Mouse (Mus musculus) cerebellum, adult 9-11 months (tissue): ENCODE measurements around the gene Bbs9.
A peak's percentile ranks its signal among the peaks of the same experiment; 100 is the strongest.

ENCODE experiments used
- DNase-seq: peaks from one replicate; pipeline ENCODE4 v3.0.0; 2022

The Bbs9 gene

DNA sequence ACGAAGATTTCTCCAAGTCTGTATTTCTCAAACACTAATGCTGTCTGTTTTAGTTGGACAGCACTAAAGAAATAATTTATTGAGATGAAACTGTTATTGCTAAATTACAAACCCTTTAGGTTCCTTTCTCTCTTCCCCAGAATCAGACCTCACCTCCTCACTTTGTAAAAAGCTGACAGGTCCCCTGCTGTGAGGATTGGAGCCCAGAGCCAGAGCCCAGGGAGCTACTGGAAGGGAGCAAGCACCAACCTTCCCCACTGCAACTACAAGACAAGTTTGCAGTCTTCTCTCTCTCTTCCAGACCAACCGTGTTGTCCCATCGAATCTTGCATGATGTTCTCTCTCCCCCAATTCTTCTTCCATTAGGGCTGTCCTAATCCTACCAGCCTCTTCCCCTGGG is 283.7 kb downstream of the Bbs9 start:
- no peak for DNase-seq

GRCm38 (mm10) chr9:22760376-22760775 is 284.9 kb downstream of the Bbs9 start:
- peak; percentile 66 for DNase-seq

GRCm38 (mm10) chr9:22761487-22761886 is 286.0 kb downstream of the Bbs9 start:
- no peak for DNase-seq

- no peak for DNase-seq
Observed at GRCm38 (mm10) chr9:22765618-22766220, 290.2 kb downstream of the Bbs9 start.

- no peak for DNase-seq
Observed at GRCm38 (mm10) chr9:22767154-22767553, 291.6 kb downstream of the Bbs9 start.

- DNase-seq, result no peak
Observed at GRCm38 (mm10) chr9:22767860-22768259, 292.3 kb downstream of the Bbs9 start.

GRCm38 (mm10) chr9:22771785-22772184 is 296.3 kb downstream of the Bbs9 start:
- no peak for DNase-seq

DNA sequence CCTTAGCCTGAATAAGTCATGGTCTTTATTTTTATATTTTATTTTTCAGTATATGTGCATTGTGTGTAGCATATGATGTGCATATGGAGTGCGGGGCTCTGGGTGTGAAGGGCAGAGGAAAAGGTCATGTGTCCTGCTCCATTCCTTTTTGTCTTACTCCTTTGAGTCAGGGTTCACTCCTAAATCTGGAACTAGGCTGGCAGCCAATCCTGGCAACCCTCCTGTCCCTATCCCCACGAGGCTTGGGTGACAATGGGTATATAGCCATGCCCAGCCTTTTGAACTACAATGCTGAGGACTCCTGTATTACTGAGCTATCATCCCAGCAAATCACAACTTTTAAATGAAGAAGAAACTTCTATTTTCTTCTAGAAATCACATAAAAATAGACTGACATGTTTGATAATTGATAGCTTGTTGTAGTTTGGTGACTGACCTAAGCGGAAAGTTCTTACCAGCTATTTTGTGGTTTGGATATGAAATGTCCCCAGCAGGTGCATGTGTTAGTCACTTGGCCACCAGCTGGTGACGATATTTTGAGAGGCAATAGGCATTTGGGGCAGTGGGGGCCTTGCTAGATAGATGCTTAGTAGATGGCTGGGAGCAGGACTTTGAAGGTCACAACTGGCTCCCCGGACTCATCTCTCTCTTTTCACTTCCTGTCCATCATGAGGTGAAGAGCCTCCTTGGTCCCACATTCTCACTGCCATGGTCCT is 300.9 kb downstream of the Bbs9 start:
- DNase-seq, result no peak

DNA sequence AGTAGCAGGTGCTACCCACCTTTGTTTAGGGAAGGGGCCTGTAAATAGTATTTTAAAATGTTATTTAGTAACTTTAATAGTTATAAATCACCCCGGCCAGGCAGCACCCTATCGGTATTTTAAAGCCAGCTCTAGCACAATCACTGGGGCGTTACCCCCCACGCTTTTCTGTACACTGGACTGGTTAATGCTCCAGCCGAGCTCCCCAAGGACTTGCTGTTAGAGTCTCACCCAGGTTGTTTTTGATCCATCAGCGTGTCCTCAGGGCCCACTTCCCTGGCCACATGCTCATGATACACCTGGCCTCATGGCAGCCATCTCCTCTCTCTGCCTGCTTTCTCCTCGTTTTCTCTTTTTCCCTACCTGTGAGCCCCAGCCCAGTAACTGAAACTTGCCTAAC is 301.9 kb downstream of the Bbs9 start:
- no peak for DNase-seq

GRCm38 (mm10) chr9:22779631-22780030 is 304.1 kb downstream of the Bbs9 start:
- DNase-seq, result no peak

DNA sequence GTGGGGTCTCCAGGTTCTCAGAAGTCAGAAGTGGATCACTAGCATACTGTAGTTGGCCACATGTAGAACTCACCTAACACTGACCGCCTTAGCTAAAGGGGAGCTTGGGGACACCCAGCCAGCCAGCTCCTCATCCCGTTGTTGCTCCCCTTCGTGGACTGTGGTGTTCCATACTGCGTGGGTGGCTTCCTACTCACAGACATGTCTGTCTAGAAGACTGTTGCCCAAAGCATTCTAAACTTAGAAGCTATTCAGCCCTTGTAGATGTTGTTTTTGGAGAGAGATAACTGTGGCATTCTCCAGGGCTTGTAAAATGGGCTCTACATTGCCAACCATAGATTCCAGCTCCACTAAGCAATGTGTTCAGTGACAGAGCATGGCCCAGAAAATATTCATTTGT is 310.5 kb downstream of the Bbs9 start:
- no peak for DNase-seq

DNA sequence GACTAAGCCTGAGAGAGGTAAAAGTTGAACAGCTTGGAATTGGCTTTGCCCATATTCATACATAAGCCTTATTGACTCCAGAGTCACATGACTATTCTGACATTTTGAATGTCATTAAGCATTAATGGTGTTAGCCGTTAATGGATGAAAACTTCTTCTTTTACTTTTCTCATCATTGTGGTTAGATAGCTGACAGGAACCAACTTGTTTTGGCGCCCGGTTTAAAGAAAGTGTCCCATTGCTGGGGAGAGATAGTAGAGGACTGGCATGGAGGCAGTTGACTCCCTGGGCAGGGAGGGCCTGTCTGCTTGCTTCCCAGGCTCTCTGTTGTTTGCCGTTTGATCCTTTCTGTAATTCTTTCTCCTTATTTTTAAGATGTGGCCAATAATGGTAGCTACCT is 312.9 kb downstream of the Bbs9 start:
- DNase-seq, result no peak

GRCm38 (mm10) chr9:22788850-22789249 is 313.3 kb downstream of the Bbs9 start:
- no peak for DNase-seq

DNA sequence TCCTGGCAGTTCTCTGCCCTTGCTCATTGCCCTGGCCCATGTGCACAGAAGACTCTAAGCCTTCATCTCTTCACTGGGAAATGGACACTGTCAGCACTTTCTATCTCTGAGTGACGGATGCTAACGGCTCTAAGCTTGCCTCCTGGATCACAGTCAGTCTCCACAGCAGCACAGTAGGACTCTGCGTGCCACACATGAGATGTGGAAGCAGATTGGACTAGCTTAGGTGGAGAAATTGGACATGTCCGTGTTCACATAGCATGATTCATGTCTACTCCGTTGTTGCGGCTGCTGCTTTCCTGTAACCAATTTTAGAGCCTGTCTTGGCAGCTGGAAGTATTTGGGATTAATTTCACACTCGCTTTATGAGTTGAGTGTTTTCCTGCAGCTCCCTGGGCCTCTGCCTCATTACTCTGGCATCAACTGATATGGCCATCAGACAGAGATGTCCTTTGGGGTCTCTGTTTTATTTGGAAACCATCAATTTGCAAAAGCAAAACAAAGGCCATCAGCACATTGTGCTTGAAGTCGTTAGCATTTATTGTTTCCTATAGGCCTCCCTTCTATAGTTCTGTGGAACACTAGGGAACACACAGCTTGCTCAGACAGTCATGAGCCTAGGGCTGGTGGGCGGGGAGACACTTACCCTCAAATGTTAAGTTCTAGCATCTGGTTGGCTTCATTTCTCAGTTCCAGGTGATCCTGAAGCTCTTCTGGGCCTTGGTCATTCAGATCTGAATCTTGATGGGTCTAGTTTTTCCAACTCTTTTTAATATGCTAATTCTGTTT is 314.1 kb downstream of the Bbs9 start:
- no peak for DNase-seq

DNA sequence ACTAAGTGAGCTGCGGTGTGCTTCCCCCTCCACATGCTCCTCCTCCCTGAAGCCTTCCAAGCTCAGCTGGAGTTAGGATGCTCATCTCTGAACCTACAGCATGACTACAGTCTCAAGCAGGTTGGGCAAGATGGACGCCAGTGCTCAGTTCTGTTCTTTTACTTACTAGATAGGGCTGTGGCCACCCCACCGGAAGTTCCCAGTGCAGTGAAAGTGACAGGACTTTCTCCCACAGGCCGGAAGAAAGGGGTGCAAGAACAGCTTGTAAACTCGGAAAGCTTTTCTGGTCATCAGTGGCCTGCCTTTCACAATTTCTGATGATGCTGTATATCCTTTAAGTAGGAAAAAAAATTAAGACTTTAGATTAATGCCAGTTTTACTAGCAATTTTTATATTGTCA is 315.7 kb downstream of the Bbs9 start:
- DNase-seq, result no peak

DNA sequence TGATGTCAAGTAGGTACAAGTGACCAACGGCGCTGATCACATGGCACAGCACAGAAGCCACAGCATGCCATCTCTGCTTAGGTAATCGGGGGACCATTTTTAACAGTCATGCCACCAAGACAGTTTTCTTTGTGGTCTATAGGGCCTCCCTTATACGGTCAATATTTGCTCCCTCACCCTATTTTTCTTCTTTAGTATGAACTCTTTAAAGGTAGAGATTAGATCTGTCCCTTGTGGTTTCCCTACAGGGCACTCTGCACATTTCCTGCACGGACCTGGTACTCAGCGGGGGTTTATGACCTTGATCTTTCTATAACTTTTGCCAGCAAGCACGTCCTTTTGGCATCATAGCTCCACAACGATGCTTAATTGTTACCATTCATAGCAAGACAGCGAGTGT is 316.2 kb downstream of the Bbs9 start:
- DNase-seq, result no peak

GRCm38 (mm10) chr9:22793698-22794097 is 318.2 kb downstream of the Bbs9 start:
- no peak for DNase-seq

DNA sequence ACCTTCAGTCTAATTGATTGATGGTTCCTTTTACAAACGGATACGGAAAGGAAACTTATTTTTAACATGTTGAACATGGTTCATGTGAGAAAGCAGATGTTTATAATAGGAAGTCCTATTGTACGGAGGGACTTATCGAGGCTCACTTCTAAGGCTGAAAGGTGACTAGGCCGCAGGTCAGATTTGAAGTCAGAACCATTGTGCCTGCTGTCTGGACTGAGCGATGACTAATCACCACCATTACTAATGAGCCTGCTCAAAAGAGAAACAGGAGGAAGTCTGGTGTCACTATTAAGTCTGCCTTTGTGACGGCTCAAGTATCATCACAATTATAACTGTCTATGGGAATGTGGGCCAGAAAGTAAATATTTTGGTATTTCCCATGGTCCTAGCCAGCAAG is 325.2 kb downstream of the Bbs9 start:
- DNase-seq, result no peak

DNA sequence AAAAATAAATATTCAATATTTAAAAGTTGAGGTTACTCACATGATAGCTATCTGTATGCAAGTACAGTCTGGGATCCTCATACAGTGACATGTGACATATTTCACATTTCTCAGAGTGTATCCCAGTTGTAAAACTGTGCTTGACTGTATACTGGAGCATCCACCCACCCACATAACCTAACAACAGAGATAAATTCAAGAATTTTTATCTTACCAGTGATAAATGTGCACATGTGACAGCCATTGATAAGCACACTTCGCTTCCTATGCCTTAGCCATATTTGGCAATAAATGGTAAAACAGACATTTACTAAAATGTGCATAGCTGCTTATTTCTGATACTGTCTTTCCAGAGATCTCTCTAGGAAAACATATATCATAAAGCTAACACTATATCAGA is 330.5 kb downstream of the Bbs9 start:
- DNase-seq, result no peak

DNA sequence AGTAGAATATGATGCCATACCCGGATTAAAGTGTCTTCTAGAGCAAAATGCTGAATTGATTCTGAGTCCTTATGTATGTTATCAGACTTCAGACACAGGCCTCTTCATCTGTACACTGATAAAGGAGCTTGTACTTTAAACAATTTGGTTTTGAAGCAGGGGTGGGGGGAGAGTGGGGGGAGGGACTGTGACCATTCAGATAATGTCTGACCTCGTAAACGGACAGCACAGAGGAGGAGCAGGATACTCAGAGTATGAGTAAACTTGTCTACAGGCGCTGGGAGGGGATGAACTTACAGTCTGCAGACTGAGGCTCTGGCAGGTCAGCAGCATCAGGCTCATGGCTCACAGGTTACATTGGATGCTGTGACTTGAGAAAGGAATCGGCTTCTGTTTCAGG is 331.0 kb downstream of the Bbs9 start:
- no peak for DNase-seq

- DNase-seq, result no peak
Observed at GRCm38 (mm10) chr9:22807693-22808092, 332.2 kb downstream of the Bbs9 start.

- DNase-seq, result no peak
Observed at GRCm38 (mm10) chr9:22809621-22810126, 334.2 kb downstream of the Bbs9 start.

- DNase-seq, result no peak
Observed at GRCm38 (mm10) chr9:22810454-22810853, 334.9 kb downstream of the Bbs9 start.

DNA sequence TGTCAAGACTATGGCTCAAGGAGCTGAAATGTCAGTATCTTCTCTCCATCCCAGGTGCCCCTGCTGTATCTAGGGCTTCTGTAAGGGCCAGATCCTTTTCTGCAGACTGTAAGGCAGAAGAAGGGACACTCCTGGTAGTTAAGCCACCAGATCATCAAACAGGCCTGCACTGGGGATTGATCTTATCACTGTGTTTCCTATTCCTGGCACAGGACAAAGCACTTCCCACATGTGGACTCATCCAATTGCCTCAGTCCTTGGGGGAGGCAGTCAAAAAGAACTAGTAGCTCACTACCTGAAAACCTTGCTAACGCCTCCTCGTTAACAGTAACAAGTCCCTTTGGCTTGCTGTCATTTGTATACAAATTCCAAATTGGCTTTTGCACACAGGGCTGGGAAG is 336.4 kb downstream of the Bbs9 start:
- DNase-seq, result no peak
